Mouse (Mus musculus) ES-E14 (cell line): ENCODE results near the gene Sept9. TPM values are rescaled to one million over a fixed set of nuclear protein-coding genes. Genes with fewer than 3 reads are reported as not detected.

ENCODE experiments used
- DNase-seq: peaks from one replicate; pipeline ENCODE4 v3.0.0-alpha.2; 2013; ENCODE audit warnings: low read depth, low spot score
- H3K27ac ChIP-seq: 2 replicates; pipeline ENCODE4 v1.5.1; 2012; ENCODE audit warnings: low read depth, mild to moderate bottlenecking, low read length, moderate library complexity, mixed read lengths; ENCODE audit not compliant: poor library complexity, insufficient read depth, severe bottlenecking
- H3K36me3 ChIP-seq: 2 replicates; pipeline ENCODE4 v1.6.1; 2012; ENCODE audit warnings: mild to moderate bottlenecking, low read length, moderate library complexity, mixed read lengths; ENCODE audit not compliant: control insufficient read depth, poor library complexity, insufficient read depth, severe bottlenecking
- H3K4me1 ChIP-seq, 2 experiments: fragments of 150-350 bp in 1 of 2; sonication (generic) in 1 of 2; 2 replicates each; pipeline ENCODE4 v1.6.1; 2012; ENCODE audit warnings: low read length in 2 of 2, mild to moderate bottlenecking in 1 of 2, mixed read lengths in 1 of 2; ENCODE audit not compliant: control insufficient read depth in 2 of 2, insufficient read depth in 2 of 2, poor library complexity in 1 of 2
- H3K4me3 ChIP-seq, 2 experiments: fragments of 150-350 bp in 1 of 2; sonication (generic) in 1 of 2; 2 replicates each; pipeline ENCODE4 v1.5.1; 2012; ENCODE audit warnings: low read length in 2 of 2, low read depth in 1 of 2, mild to moderate bottlenecking in 1 of 2, mixed read lengths in 1 of 2; ENCODE audit not compliant: insufficient read depth in 1 of 2, poor library complexity in 1 of 2, severe bottlenecking in 1 of 2
- H3K9ac ChIP-seq: 2 replicates; pipeline ENCODE4 v1.6.1; 2012; ENCODE audit warnings: low read depth, mild to moderate bottlenecking, low read length, mixed read lengths; ENCODE audit not compliant: poor library complexity, insufficient read depth, severe bottlenecking
- H3K9me3 ChIP-seq: fragments of 150-350 bp; sonication (generic); 2 replicates; pipeline ENCODE4 v1.6.1; 2012; ENCODE audit warnings: low read depth, mild to moderate bottlenecking, low read length; ENCODE audit not compliant: control insufficient read depth, insufficient read depth
- CHD2 ChIP-seq: IDR thresholded peaks from 2 replicates; pipeline ENCODE4 v1.6.1; 2014; ENCODE audit warnings: mild to moderate bottlenecking, low read depth, low read length, inconsistent platforms
- HCFC1 ChIP-seq: IDR thresholded peaks from 2 replicates; pipeline ENCODE4 v1.6.1; 2012; ENCODE audit warnings: low read length, inconsistent platforms, borderline replicate concordance; ENCODE audit not compliant: insufficient read depth
- MAFK ChIP-seq: IDR thresholded peaks from 2 replicates; pipeline ENCODE4 v1.6.1; 2014; ENCODE audit warnings: mild to moderate bottlenecking, low read depth, low read length, inconsistent platforms; ENCODE audit not compliant: insufficient read depth
- ZC3H11A ChIP-seq: IDR thresholded peaks from 2 replicates; pipeline ENCODE4 v1.6.1; 2012; ENCODE audit warnings: low read depth, mild to moderate bottlenecking, inconsistent platforms, low read length, borderline replicate concordance
- ZNF384 ChIP-seq: IDR thresholded peaks from 2 replicates; pipeline ENCODE4 v1.6.1; 2012; ENCODE audit warnings: low read depth, low read length, inconsistent platforms
- in situ Hi-C, 2 experiments: fragments of 600-800 bp; cut with MboI; formaldehyde crosslinking; loops; one replicate each; pipeline ENCODE4 v1.15.1; 2025; ENCODE audit warnings: low sequenced_read_pairs in 2 of 2, inconsistent platforms in 1 of 2; ENCODE audit not compliant: unreplicated experiment in 2 of 2
- total RNA-seq: library from RNA; depleted of rRNA; stranded (reverse); fragments of 300-350 nt; gene quantifications from 2 replicates; pipeline ENCODE4 v1.2.3, GENCODE M21; 2012

The Sept9 gene
- total RNA-seq, 1 experiment: 65.7 TPM

DNA sequence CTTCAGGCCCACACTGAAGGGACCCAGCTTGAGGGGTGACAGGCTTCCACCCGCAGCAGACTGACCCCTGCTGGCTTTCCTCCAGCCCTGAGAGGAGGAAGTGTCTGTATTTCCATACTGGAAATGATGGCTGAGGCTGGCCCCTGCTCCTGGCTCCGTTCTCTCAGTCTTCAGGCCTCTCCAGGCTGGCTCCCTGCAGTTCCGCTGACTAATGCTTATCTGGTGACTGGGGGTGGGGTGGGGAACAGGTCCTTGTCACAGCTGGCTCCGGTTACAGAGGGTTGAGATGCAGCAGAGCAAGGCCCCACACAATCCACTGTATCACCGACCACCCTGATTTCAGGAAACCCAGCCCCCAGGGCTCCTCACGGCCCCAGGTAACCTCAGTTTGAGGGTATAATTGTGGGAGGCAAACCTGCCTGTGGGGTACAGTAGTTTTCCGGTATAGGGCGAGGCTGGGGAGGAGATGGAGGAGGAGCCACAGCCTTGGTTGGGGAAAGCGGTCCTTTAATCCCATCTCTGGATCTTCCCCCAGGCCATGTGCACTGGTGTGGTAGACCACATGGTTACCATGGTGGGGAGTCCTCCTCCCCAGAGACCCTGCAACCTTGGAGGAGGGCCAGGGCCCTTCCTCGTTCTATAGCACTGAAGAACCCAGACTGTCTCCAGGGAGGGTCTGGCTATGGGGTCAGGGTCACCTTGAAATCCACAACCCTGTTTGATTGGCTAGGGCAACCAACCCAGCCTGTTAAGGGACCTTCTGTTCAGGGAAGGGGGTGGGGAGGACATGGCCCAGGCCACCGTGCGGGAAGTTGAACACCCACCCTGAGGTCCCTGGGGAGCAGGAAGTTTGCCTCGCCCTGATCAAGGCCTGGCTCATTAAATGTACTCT, 108.7 kb downstream of the Sept9 start:
- Histone ChIP-seq H3K4me3 (peak overlapping the region; percentile 20 to 45), H3K4me1 (peaks cover 9 to 49% of the 10 kb centered on the region in 2 experiments), H3K36me3 (no peaks in the 10 kb centered on the region; the same call in 1 of the 2 replicates), H3K27ac (peak overlapping the region; percentile 93), H3K9me3 (no peaks in the 10 kb centered on the region), H3K9ac (peak overlapping the region; percentile 53; the same call in 1 of the 2 replicates)
- DNase-seq: no peak
- in situ Hi-C loops: loop anchor here (5.0 to 10.0 kb wide), 2 partner anchors 47 to 49 kb away; no protein-coding TSS in a partner anchor
- TF ChIP-seq CHD2: peak; percentile 51; the same call in 1 of the 2 replicates
- 0 out of 2 replicates have a peak, but pooled peaks have one; percentile 32 for TF ChIP-seq HCFC1
- peak; percentile 95 for TF ChIP-seq MAFK
- no peak for TF ChIP-seq ZC3H11A

DNA sequence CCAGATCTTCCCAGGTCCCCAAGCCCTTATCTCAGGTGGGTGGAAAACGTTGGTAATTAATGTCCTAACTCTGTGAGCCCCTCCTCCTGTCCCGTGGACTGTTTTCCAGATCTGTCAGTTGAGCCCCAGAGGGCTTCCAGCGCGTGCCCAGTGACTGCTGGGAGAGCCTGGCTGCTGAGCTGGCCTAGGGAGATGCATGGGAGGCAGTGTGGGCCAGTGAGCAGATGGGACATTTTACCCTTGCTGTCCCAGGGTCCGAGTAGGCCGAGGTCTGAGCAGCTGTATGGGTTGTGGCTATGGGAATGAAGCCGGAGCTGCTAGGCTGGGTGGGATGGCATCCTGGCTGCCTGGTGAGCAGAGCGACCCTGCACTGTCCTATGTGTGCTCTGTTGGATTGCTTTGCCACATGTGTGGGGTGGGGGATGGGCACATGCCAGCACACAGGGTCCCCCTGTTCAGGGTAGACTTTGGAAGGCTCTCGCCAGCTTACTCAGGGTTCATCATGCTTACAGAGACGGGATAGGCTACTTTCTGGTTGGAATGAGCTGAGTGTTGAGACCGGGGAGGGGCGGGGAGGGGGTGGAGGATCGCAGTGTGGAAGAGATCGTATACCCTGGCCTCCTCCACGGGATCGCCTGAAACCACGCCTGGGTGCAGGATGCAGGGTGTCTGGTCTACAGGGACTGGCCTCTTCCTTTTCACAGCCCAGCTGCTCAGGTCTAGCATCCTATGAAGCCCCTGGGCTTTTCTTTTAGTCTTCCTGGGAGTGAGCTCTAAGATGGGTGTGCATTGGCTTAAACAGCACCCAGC, 109.9 kb downstream of the Sept9 start:
- H3K27ac ChIP-seq: peak overlapping the region; percentile 93
- H3K4me1 ChIP-seq: peaks cover 13 to 53% of the 10 kb centered on the region in 2 experiments
- H3K36me3 ChIP-seq: no peaks in the 10 kb centered on the region; the same call in 1 of the 2 replicates
- H3K9me3 ChIP-seq: no peaks in the 10 kb centered on the region
- peak overlapping the region; percentile 17 to 20; a peak in 3 of 4 replicates for H3K4me3 ChIP-seq
- TF ChIP-seq MAFK (no peak), HCFC1 (no peak), ZC3H11A (no peak), ZNF384 (no peak), CHD2 (no peak)
- in situ Hi-C loops: loop anchor here (5.0 to 10.0 kb wide), 2 partner anchors 45 to 48 kb away; no protein-coding TSS in a partner anchor
- no peak for DNase-seq
- peak overlapping the region; percentile 27; the same call in 1 of the 2 replicates for H3K9ac ChIP-seq

DNA sequence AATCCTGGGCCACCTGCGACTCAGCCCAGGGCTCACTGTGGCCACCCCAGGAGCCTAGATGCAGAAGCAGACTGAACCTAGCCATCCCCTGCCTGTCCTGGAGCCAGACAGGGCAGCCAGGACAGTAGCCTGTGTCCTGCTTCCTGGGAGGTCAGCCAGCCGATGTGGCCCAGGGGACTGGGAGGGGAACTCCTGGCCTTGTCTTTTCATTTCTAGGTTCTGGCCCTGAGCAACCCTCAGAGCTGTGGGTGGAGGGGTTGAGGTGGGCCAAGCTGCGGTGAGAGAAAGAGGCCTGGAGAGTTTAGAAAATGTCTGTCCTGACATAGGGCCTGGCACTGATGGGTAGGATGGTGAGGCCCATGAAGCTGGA, 110.4 kb downstream of the Sept9 start:
- no peaks in the 10 kb centered on the region; the same call in 1 of the 2 replicates for H3K36me3 ChIP-seq
- H3K9me3 ChIP-seq: no peaks in the 10 kb centered on the region
- H3K4me1 ChIP-seq: peaks cover 13 to 57% of the 10 kb centered on the region in 2 experiments
- in situ Hi-C loops: loop anchor here (5.0 to 10.0 kb wide), 2 partner anchors 45 to 47 kb away; no protein-coding TSS in a partner anchor
- no peak overlapping the region for H3K27ac ChIP-seq
- peak overlapping the region; percentile 27; the same call in 1 of the 2 replicates for H3K9ac ChIP-seq
- H3K4me3 ChIP-seq: no peak overlapping the region
- no peak for TF ChIP-seq HCFC1
- no peak for TF ChIP-seq MAFK
- TF ChIP-seq CHD2: no peak
- no peak for DNase-seq

DNA sequence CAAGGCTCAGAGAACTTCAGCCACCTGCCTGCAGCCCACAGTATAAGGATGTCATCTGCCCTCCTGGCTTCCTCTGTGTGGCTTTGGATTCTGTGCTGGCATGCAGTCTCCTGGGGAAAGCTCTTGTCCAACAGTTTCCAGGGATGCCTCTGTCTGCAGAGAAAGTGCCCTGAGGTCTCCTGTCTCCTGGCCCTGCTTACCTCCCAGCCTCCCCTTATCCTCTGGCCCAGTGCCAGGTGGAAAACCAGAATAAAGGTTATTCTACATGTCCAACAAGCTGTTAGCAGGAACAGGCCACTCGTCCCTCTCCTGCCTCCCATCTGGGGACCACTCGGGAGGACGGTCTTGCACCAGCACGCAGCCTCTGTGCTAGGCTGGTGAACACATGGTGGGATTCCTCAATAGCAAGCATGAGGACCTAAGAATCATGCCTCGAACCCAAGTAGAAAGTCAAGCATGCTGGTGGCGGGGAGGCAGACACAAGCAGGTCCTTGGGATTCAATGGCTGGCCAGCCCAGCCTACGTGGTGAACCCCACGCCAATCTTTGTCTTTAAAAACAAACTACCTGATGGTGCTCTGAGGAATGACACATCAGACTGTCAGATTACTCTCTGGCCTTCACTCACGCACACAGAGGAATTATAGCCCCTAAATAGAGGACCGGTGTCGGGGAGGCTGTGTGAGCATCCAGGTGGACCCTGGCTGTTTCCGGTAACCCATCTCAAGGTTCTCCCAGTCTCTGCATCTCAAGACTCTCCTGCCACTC, 111.1 kb downstream of the Sept9 start:
- H3K27ac ChIP-seq: no peak overlapping the region
- no peaks in the 10 kb centered on the region; the same call in 1 of the 2 replicates for H3K36me3 ChIP-seq
- H3K9ac ChIP-seq: no peak overlapping the region
- no peak for TF ChIP-seq ZNF384
- no peak for TF ChIP-seq CHD2
- TF ChIP-seq HCFC1: no peak
- no peak for TF ChIP-seq ZC3H11A
- TF ChIP-seq MAFK: no peak
- in situ Hi-C loops: no loop called here
- DNase-seq: no peak
- no peaks in the 10 kb centered on the region for H3K9me3 ChIP-seq
- H3K4me1 ChIP-seq: peaks cover 13 to 59% of the 10 kb centered on the region in 2 experiments
- no peak overlapping the region for H3K4me3 ChIP-seq
